Mouse (Mus musculus) urinary bladder, postnatal 25 days (tissue): Measurements from ENCODE around the gene Tmem25.
A peak's percentile ranks its signal among the peaks of the same experiment; 100 is the strongest.

Experiments
- DNase-seq: peaks from one replicate; pipeline ENCODE4 v3.0.0; 2022; ENCODE audit warnings: low spot score

Tmem25 gene

GRCm38 (mm10) chr9:44799102-44799957 is at the start of gene Tmem25:
Gene Tmem25, minus strand, starts transcription at chr9:44799307.
- DNase-seq = peak; percentile 76

GRCm38 (mm10) chr9:44847446-44847845 is 48.3 kb upstream of the Tmem25 start:
- DNase-seq = no peak

- DNase-seq = no peak
Observed at GRCm38 (mm10) chr9:44841241-44841640, 42.1 kb upstream of the Tmem25 start.

GRCm38 (mm10) chr9:44836439-44836838 is 37.3 kb upstream of the Tmem25 start:
- peak; percentile 75 for DNase-seq

- no peak for DNase-seq
Observed at GRCm38 (mm10) chr9:44832356-44832755, 33.2 kb upstream of the Tmem25 start.

- DNase-seq = no peak
Observed at GRCm38 (mm10) chr9:44830506-44830905, 31.4 kb upstream of the Tmem25 start.

GRCm38 (mm10) chr9:44828944-44829343 is 29.8 kb upstream of the Tmem25 start:
- DNase-seq = no peak

GRCm38 (mm10) chr9:44826660-44827059 is 27.6 kb upstream of the Tmem25 start:
- no peak for DNase-seq

GRCm38 (mm10) chr9:44819920-44820827 is 21.1 kb upstream of the Tmem25 start:
- no peak for DNase-seq

GRCm38 (mm10) chr9:44817522-44817921 is 18.4 kb upstream of the Tmem25 start:
- no peak for DNase-seq

GRCm38 (mm10) chr9:44814179-44814578 is 15.1 kb upstream of the Tmem25 start:
- no peak for DNase-seq

- no peak for DNase-seq
Observed at GRCm38 (mm10) chr9:44810316-44810715, 11.2 kb upstream of the Tmem25 start.

- DNase-seq = no peak
Observed at GRCm38 (mm10) chr9:44807778-44808177, 8.7 kb upstream of the Tmem25 start.

GRCm38 (mm10) chr9:44807141-44807540 is 8.0 kb upstream of the Tmem25 start:
- no peak for DNase-seq

- no peak for DNase-seq
Observed at GRCm38 (mm10) chr9:44805536-44805935, 6.4 kb upstream of the Tmem25 start.

- DNase-seq = no peak
Observed at GRCm38 (mm10) chr9:44804678-44805077, 5.6 kb upstream of the Tmem25 start.

- no peak for DNase-seq
Observed at GRCm38 (mm10) chr9:44802808-44803450, 3.8 kb upstream of the Tmem25 start, which contains the start of gene Ttc36. Gene Ttc36, minus strand, starts transcription at chr9:44803072.

- DNase-seq = no peak
Observed at GRCm38 (mm10) chr9:44801669-44802068, 2.6 kb upstream of the Tmem25 start.

- no peak for DNase-seq
Observed at GRCm38 (mm10) chr9:44799958-44800324, 834 bp upstream of the Tmem25 start.

GRCm38 (mm10) chr9:44798298-44798697 is 809 bp downstream of the Tmem25 start:
- DNase-seq = no peak

- DNase-seq = no peak
Observed at GRCm38 (mm10) chr9:44792842-44793241, 6.3 kb downstream of the Tmem25 start.
